Mouse (Mus musculus) C2C12 (cell line): ENCODE results near the gene Gpatch8. TPM values are rescaled to one million over a fixed set of nuclear protein-coding genes. Genes with fewer than 3 reads are reported as not detected.

Experiments used
- H3K27me3 ChIP-seq: one replicate; pipeline ENCODE4 v1.6.1; 2011; ENCODE audit not compliant: control insufficient read depth, insufficient read depth, insufficient read length
- H3K36me3 ChIP-seq: one replicate; pipeline ENCODE4 v1.6.1; 2011; ENCODE audit not compliant: control insufficient read depth, insufficient read depth
- H3K4me3 ChIP-seq: one replicate; pipeline ENCODE4 v1.5.1; 2011; ENCODE audit warnings: mild to moderate bottlenecking, control low read depth; ENCODE audit not compliant: poor library complexity, insufficient read depth, severe bottlenecking
- H3K79me2 ChIP-seq: one replicate; pipeline ENCODE4 v1.6.1; 2011; ENCODE audit not compliant: control insufficient read depth, insufficient read depth
- H3K79me3 ChIP-seq: one replicate; pipeline ENCODE4 v1.6.1; 2011; ENCODE audit warnings: low read depth, control low read depth
- H3ac ChIP-seq: one replicate; pipeline ENCODE3; 2011; ENCODE audit warnings: low read depth; ENCODE audit not compliant: control insufficient read depth, insufficient read length
- CEBPB ChIP-seq: IDR thresholded peaks from one replicate; pipeline ENCODE4 v1.6.1; 2011; ENCODE audit warnings: low read depth, mild to moderate bottlenecking, control low read depth, moderate library complexity
- CTCF ChIP-seq: IDR thresholded peaks from one replicate; pipeline ENCODE4 v1.5.1; 2011; ENCODE audit not compliant: control insufficient read depth, insufficient read depth, insufficient read length
- FOSL1 ChIP-seq: IDR thresholded peaks from one replicate; pipeline ENCODE4 v1.8.0; 2011; ENCODE audit warnings: mild to moderate bottlenecking, low read length; ENCODE audit not compliant: poor library complexity, insufficient read depth, severe bottlenecking
- MAX ChIP-seq: IDR thresholded peaks from one replicate; pipeline ENCODE4 v1.6.1; 2011; ENCODE audit warnings: mild to moderate bottlenecking, control low read depth
- MYOD1 ChIP-seq: IDR thresholded peaks from one replicate; pipeline ENCODE4 v1.6.1; 2011; ENCODE audit warnings: low read depth; ENCODE audit not compliant: control insufficient read depth, insufficient read length
- MYOG ChIP-seq: IDR thresholded peaks from one replicate; pipeline ENCODE4 v1.6.1; 2011; ENCODE audit not compliant: control insufficient read depth, insufficient read length; ENCODE audit errors: extremely low read depth
- USF1 ChIP-seq: IDR thresholded peaks from one replicate; pipeline ENCODE4 v1.6.1; 2011; ENCODE audit warnings: low read depth, mild to moderate bottlenecking, control low read depth, moderate library complexity
- long read RNA-seq, 2 experiments: library from polyadenylated mRNA; unstranded; transcript quantifications; one replicate each; pipeline ENCODE4 v2.0.0; 2019 to 2020
- polyA plus RNA-seq: library from polyadenylated mRNA; unstranded; fragments of >200 nt; fragmentation: generic; extraction: Trizol; gene quantifications from one replicate; pipeline ENCODE4 v1.2.1, GENCODE M21; 2012; ENCODE audit warnings: missing spikeins

Gpatch8 gene
- polyA plus RNA-seq = 7.3 TPM
- long read RNA-seq, experiment 1, full-length matches to known transcripts = 11 of 16 reads
- long read RNA-seq, experiment 1, partial matches to known transcripts = 1 of 16 reads
- long read RNA-seq, experiment 1, other reads (novel, unspliced or antisense) = 4 of 16 reads
- long read RNA-seq, experiment 2, full-length matches to known transcripts = 117 of 133 reads
- long read RNA-seq, experiment 2, partial matches to known transcripts = 3 of 133 reads
- long read RNA-seq, experiment 2, other reads (novel, unspliced or antisense) = 13 of 133 reads

DNA sequence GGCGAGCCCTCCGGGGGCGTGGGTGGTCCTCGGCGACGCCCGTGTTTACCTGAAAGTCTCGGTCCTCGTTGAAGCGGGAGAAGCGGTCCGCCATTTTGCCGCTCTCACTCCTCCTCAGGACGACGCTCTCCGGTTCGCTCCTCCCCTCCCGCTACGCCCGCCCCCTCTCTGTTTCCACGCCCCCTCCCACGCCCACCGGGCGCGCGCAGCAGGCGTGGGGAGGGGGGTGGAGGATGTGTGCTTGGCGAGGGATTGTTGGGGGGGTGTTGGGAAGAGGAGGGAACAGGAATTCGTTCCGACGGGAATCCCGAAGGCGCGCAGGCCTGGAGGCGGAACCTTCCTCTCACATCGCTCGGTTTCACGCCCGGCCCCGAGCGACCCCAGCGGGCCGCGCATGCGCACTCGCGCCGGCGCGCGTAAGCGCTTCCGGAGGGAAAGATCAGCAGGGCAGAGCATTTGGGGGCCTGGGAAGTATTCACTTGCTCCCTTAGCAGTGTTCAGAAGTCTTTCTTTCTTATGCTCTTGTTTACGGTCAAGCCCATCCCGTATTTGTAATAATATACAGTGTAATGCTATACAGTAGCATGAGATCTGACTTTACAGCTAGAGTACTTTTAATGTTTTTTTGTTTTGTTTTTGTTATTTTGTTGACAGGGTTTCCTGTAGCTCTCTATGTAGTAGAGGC lies at the start of gene Gpatch8:
Gpatch8 (minus strand) TSS at position 362 of the 685 bp plus-strand sequence.
- TF ChIP-seq MYOG (no peak), MAX (peak; percentile 92)

DNA sequence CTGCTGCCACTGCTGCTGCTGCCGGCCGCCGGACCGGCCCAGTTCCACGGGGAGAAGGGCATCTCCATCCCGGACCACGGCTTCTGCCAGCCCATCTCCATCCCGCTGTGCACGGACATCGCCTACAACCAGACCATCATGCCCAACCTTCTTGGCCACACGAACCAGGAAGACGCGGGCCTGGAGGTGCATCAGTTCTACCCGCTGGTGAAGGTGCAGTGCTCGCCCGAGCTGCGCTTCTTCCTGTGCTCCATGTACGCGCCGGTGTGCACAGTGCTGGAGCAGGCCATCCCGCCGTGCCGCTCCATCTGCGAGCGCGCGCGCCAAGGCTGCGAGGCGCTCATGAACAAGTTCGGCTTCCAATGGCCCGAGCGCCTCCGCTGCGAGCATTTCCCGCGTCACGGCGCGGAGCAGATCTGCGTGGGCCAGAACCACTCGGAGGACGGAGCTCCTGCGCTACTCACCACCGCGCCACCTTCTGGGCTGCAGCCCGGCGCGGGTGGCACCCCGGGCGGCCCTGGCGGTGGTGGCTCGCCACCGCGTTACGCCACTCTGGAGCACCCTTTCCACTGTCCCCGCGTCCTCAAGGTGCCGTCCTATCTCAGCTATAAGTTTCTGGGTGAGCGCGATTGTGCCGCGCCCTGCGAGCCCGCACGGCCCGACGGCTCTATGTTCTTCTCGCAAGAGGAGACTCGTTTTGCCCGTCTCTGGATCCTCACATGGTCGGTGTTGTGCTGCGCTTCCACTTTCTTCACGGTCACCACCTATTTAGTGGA lies 48.8 kb upstream of the Gpatch8 start:
- Histone ChIP-seq H3K36me3 (peaks cover 18% of the 10 kb centered on the region), H3ac (peak overlapping the region; percentile 66), H3K4me3 (peak overlapping the region; percentile 57), H3K79me3 (peaks cover 17% of the 10 kb centered on the region), H3K27me3 (no peaks in the 10 kb centered on the region), H3K79me2 (peaks cover 30% of the 10 kb centered on the region)
- TF ChIP-seq MYOD1 (no peak), CTCF (peak; percentile 51), MAX (peak; percentile 12), CEBPB (no peak)

More for the DNA sequence above, at the start of gene Gpatch8:
- H3K4me3 ChIP-seq = peak within 1 kb of the TSS; percentile 98
- no peaks in the 10 kb centered on the region for H3K27me3 ChIP-seq
- peaks cover 42% of the 10 kb centered on the region for H3K79me3 ChIP-seq
- peaks cover 48% of the 10 kb centered on the region for H3K79me2 ChIP-seq
- peak within 1 kb of the TSS; percentile 80 for H3ac ChIP-seq
- H3K36me3 ChIP-seq = peaks cover 5% of the 10 kb centered on the region

DNA sequence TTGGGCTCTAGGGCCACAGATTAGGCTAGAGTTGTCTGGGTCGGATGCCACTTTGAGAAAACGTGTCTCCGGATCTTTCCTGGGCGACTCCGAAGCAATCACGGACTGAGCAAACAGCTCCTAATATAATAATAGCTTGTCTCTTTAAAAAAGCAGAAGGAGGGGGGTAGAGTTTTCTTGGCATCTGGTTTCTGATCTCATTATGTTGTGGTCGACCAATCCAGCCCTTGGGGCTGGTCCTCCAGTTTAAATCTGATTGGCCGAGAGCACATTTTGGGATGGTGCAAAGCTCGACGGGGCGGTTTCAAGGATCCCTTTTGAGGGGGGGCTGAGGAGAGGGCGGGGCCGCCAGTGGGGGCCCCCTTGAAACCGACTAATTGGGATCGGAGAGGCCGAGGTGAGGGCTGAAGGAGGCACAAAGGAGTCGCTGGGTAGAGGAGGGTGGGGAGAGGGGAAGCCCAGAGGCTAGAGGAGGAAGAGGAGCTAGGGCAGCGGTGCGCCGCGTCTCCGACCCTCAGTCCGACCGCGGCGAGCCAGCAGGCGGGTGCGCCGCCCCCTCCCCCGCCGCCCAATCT lies 47.9 kb upstream of the Gpatch8 start, which contains the start of gene Fzd2:
Fzd2 (plus strand) TSS at position 387 of the 575 bp plus-strand sequence.
- no peaks in the 10 kb centered on the region for H3K27me3 ChIP-seq
- peak within 1 kb of the TSS; percentile 78 for H3ac ChIP-seq
- H3K79me3 ChIP-seq = peaks cover 17% of the 10 kb centered on the region
- TF ChIP-seq USF1 = no peak
- no peak for TF ChIP-seq CEBPB
- peak within 1 kb of the TSS; percentile 57 for H3K4me3 ChIP-seq
- peaks cover 30% of the 10 kb centered on the region for H3K79me2 ChIP-seq
- peaks cover 18% of the 10 kb centered on the region for H3K36me3 ChIP-seq

DNA sequence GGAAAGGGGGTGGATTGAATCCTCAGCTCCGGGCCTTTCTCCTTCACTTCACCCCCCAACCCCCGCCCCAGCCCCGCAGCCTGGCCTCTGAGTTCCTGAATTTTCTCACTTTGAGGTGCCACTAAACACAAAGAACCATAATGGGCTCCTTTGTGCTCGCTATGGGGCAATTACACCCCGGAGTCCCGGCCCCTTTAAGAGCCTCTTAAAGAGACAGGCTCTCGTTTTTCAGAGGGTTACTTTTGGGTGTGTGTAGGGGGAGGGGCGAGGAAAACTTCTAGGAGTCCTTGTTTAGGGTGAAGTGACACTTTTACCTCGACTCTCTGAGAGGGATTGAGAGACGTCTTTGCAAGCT lies 47.3 kb upstream of the Gpatch8 start:
- peaks cover 30% of the 10 kb centered on the region for H3K79me2 ChIP-seq
- peak overlapping the region; percentile 34 for H3K4me3 ChIP-seq
- H3K36me3 ChIP-seq = peaks cover 18% of the 10 kb centered on the region
- peak overlapping the region; percentile 6 for H3ac ChIP-seq
- peaks cover 17% of the 10 kb centered on the region for H3K79me3 ChIP-seq
- H3K27me3 ChIP-seq = no peaks in the 10 kb centered on the region
- peak; percentile 19 for TF ChIP-seq CEBPB
- no peak for TF ChIP-seq MAX
- no peak for TF ChIP-seq MYOD1
- TF ChIP-seq USF1 = no peak
- TF ChIP-seq FOSL1 = no peak
- TF ChIP-seq CTCF = no peak

DNA sequence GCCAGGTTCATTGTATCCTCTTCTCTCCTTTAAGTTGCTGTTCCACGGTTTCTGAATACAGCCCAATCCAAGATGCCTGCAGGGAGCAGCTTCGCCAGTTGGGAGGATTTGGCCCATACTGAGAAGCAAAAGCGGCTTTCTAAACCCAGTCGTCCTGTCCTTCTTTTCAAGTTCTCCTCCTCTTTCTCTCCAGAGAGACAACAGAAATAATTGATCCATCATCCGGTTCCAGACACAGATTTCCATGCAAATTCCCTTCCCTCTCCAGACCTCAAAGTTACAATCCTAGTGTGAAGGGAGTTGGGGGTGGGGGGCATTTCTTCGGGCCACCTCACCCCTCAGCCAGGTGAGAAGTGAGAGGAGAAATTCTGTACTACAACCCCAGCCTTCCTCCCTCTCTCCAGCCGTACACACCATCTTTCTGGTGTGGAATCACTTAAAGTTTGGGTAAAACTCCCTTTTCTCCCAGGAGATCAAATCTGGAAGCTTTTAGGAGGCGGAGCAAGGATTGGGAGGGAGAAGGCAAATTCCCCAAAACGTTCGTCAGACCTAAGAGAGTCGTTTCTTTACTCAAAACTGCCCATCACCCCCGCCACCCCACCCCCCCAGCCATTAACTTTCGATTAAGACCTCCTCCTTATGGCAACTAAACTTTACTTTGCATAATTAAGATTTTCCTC lies 46.8 kb upstream of the Gpatch8 start:
- no peak for TF ChIP-seq CTCF
- no peak for TF ChIP-seq MYOG
- no peak for TF ChIP-seq CEBPB
- TF ChIP-seq MYOD1 = no peak
- TF ChIP-seq MAX = no peak
- no peak for TF ChIP-seq FOSL1
- TF ChIP-seq USF1 = no peak
- peaks cover 17% of the 10 kb centered on the region for H3K79me3 ChIP-seq
- no peaks in the 10 kb centered on the region for H3K27me3 ChIP-seq
- H3K4me3 ChIP-seq = peak overlapping the region; percentile 34
- peaks cover 30% of the 10 kb centered on the region for H3K79me2 ChIP-seq
- peaks cover 18% of the 10 kb centered on the region for H3K36me3 ChIP-seq
- peak overlapping the region; percentile 46 for H3ac ChIP-seq
